Mouse (Mus musculus) ES-Bruce4 (cell line): ENCODE results near the gene Pnrc1. TPM values are rescaled to one million over a fixed set of nuclear protein-coding genes. Genes with fewer than 3 reads are reported as not detected.

Source experiments
- H3K27ac ChIP-seq: 2 replicates; pipeline ENCODE4 v1.5.1; 2012; ENCODE audit warnings: low read length, inconsistent platforms; ENCODE audit not compliant: insufficient read depth
- H3K27me3 ChIP-seq: 2 replicates; pipeline ENCODE4 v1.6.1; 2012; ENCODE audit warnings: mild to moderate bottlenecking, low read length, inconsistent platforms; ENCODE audit not compliant: control insufficient read depth, poor library complexity, insufficient read depth, severe bottlenecking
- H3K36me3 ChIP-seq: 2 replicates; pipeline ENCODE4 v1.6.1; 2012; ENCODE audit warnings: inconsistent platforms, mild to moderate bottlenecking, low read length, moderate library complexity; ENCODE audit not compliant: control insufficient read depth, poor library complexity, insufficient read depth, severe bottlenecking
- H3K4me1 ChIP-seq: one replicate; pipeline ENCODE4 v1.8.1; 2011; ENCODE audit warnings: low read length; ENCODE audit not compliant: control insufficient read depth, insufficient read depth
- H3K4me3 ChIP-seq: 2 replicates; pipeline ENCODE4 v1.5.1; 2011; ENCODE audit warnings: low read depth, mild to moderate bottlenecking, low read length
- H3K9ac ChIP-seq: 2 replicates; pipeline ENCODE4 v1.6.1; 2012; ENCODE audit warnings: low read depth, mild to moderate bottlenecking, inconsistent platforms; ENCODE audit not compliant: poor library complexity, severe bottlenecking
- H3K9me3 ChIP-seq: replicated peaks from 2 replicates; pipeline ENCODE4 v1.6.1; 2012; ENCODE audit warnings: mild to moderate bottlenecking, low read length, inconsistent platforms; ENCODE audit not compliant: control insufficient read depth, poor library complexity, insufficient read depth, severe bottlenecking
- CTCF ChIP-seq: IDR thresholded peaks from one replicate; pipeline ENCODE4 v1.8.1; 2011; ENCODE audit warnings: low read depth, low read length
- EP300 ChIP-seq: IDR thresholded peaks from 2 replicates; pipeline ENCODE4 v1.6.1; 2011; ENCODE audit warnings: low read depth, low read length; ENCODE audit not compliant: insufficient read depth
- POLR2A ChIP-seq: IDR thresholded peaks from one replicate; pipeline ENCODE4 v1.8.1; 2011; ENCODE audit warnings: low read length; ENCODE audit not compliant: insufficient read depth
- polyA plus RNA-seq: library from polyadenylated mRNA; stranded (reverse); fragments of >200 nt; gene quantifications from 2 replicates; pipeline ENCODE4 v1.2.4, GENCODE M21; 2011; ENCODE audit warnings: low read depth; ENCODE audit not compliant: missing spikeins, insufficient read depth, insufficient read length

Gene Pnrc1
- polyA plus RNA-seq, 1 experiment, result 72.9 TPM

DNA sequence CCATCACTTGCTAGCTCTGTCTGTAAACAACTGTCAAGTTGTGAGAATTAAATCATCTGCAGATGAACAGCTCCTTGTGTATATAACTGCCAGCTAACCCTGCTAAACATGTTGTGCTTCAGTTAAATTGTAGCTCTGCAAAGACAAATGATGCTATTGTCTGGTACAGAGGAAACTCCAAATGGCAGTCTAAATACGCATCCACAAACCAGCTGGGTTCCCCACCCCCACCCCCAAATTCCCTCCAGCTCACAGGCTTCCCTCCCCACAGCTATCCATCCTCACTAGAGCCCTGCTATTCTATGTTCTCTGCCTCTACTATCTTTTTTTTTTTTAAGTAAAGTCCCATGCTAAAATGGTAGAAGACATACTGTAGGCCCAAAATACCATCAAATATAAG is 68.1 kb downstream of the Pnrc1 start:
- no peaks in the 10 kb centered on the region for H3K36me3 ChIP-seq
- H3K9me3 ChIP-seq, result no peaks in the 10 kb centered on the region
- no peak overlapping the region for H3K4me3 ChIP-seq
- H3K27ac ChIP-seq, result no peak overlapping the region
- H3K27me3 ChIP-seq, result no peaks in the 10 kb centered on the region
- no peak overlapping the region for H3K9ac ChIP-seq
- TF ChIP-seq EP300 (no peak), POLR2A (no peak), CTCF (no peak)
- H3K4me1 ChIP-seq, result no peaks in the 10 kb centered on the region

DNA sequence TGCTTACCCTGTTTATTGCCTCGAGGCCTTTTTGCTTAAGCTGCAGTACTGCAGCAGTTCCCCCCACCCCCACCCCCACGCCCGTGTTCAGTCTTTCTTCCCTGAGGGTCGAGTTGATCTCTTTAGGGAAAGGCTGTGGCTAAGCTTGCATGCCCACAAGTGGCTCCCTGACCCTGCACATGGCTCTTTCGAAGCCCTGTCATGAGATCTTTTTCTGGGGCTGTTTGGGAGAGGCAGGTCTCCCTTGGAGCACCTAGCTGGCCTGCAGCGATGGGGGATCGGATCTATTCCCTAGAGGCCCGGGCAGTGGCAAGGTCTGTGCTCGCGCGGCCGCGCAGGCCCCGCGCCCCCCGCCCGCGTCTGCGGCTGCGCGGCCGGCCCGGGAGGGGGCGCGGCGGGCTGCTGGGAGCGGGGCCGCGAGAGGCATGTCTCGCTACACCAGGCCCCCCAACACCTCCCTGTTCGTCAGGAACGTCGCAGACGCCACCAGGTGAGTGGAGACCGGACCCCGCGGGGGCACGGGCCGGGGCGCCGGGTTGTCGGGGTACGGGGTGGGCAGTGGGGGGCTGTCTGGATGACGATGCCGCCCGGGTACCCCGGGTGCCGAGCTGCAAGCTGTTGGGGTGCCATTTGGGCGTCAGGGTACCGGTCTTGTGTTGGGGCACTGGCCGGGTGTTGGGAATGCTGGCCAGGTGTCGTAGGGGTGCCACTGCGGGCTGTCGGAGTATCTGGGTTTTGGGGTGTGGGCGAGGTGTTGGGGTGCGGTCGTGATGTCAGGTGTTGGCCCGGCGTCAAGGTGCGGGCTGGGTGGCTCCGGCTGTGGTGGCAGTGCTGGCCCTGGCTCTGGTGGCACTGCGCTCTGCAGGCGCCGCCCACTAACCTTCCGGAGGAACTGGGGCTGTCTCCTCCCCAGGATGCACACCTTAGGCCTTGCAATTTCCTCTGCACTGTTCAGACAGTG is 80.8 kb downstream of the Pnrc1 start, which contains the start of gene Srsf12:
TSS of gene Srsf12 (plus strand) at position 111 of the 961 bp plus-strand sequence.
- Histone ChIP-seq H3K36me3 (no peaks in the 10 kb centered on the region), H3K27me3 (no peaks in the 10 kb centered on the region), H3K9me3 (no peaks in the 10 kb centered on the region), H3K27ac (no peak within 1 kb of the TSS), H3K4me3 (peak within 1 kb of the TSS; percentile 65), H3K9ac (peak within 1 kb of the TSS; percentile 88), H3K4me1 (peaks cover 2% of the 10 kb centered on the region)
- no peak for TF ChIP-seq EP300
- TF ChIP-seq CTCF, result no peak
- TF ChIP-seq POLR2A, result no peak

GRCm38 (mm10) chr4:33207551-33207950 is 82.4 kb downstream of the Pnrc1 start:
- TF ChIP-seq EP300, result no peak
- no peak for TF ChIP-seq POLR2A
- no peak for TF ChIP-seq CTCF
- Histone ChIP-seq H3K9me3 (no peaks in the 10 kb centered on the region), H3K9ac (no peak overlapping the region), H3K36me3 (no peaks in the 10 kb centered on the region), H3K4me3 (no peak overlapping the region), H3K4me1 (peaks cover 2% of the 10 kb centered on the region), H3K27me3 (no peaks in the 10 kb centered on the region), H3K27ac (no peak overlapping the region)

- Histone ChIP-seq H3K4me1 (peaks cover 5% of the 10 kb centered on the region), H3K9me3 (no peaks in the 10 kb centered on the region), H3K27ac (no peak overlapping the region), H3K27me3 (no peaks in the 10 kb centered on the region), H3K9ac (no peak overlapping the region), H3K36me3 (no peaks in the 10 kb centered on the region), H3K4me3 (no peak overlapping the region)
- TF ChIP-seq POLR2A, result no peak
- no peak for TF ChIP-seq EP300
- peak; percentile 98 for TF ChIP-seq CTCF
Measured at GRCm38 (mm10) chr4:33204682-33205081, 85.3 kb downstream of the Pnrc1 start.

- Histone ChIP-seq H3K27me3 (no peaks in the 10 kb centered on the region), H3K9ac (no peak overlapping the region), H3K27ac (no peak overlapping the region), H3K4me1 (peaks cover 4% of the 10 kb centered on the region), H3K36me3 (no peaks in the 10 kb centered on the region), H3K9me3 (no peaks in the 10 kb centered on the region), H3K4me3 (no peak overlapping the region)
- peak; percentile 71; the same call in 1 of the 2 replicates for TF ChIP-seq EP300
- TF ChIP-seq CTCF, result no peak
- TF ChIP-seq POLR2A, result no peak
Measured at GRCm38 (mm10) chr4:33198117-33198516, 91.8 kb downstream of the Pnrc1 start.

Other genes with a start within 250 kb of the Pnrc1 start
- not detected in 2 replicates for gene Gabrr2, start 227.2 kb downstream of the Pnrc1 start, polyA plus RNA-seq
- not detected in 2 replicates for gene Gabrr1, start 157.6 kb downstream of the Pnrc1 start, polyA plus RNA-seq
- 4.2 and 4.4 TPM in 2 replicates for gene Pm20d2, start 100.4 kb downstream of the Pnrc1 start, polyA plus RNA-seq
- 5.3 and 6.2 TPM in 2 replicates for gene Srsf12, start 81.2 kb downstream of the Pnrc1 start, polyA plus RNA-seq
- gene Rngtt, start 20.1 kb upstream of the Pnrc1 start, polyA plus RNA-seq, result 48.5 and 51.9 TPM in 2 replicates